Mouse (Mus musculus) lung, postnatal 0 days (tissue): ENCODE data around the gene Syde1.

Experiments
- CTCF ChIP-seq: IDR thresholded peaks from 2 replicates; pipeline ENCODE4 v1.5.1; 2016; ENCODE audit warnings: antibody characterized with exemption, mild to moderate bottlenecking
- EP300 ChIP-seq: IDR thresholded peaks from 2 replicates; pipeline ENCODE4 v1.6.1; 2016; ENCODE audit warnings: antibody characterized with exemption, mild to moderate bottlenecking, control low read depth

- TF ChIP-seq CTCF (no peak), EP300 (no peak)
Measured at GRCm38 (mm10) chr10:78570897-78571296, 20.9 kb downstream of the Syde1 start.
